Comparison of ENCODE assay signal across 8 mouse cellular contexts in genomic region chr9:65347112-65347850, GRCm38 (mm10). TPM values are rescaled to one million over a fixed set of nuclear protein-coding genes. Genes with fewer than 3 reads are reported as not detected.
DNase-seq lines count a peak whose midpoint lies in the region; ATAC-seq and TF ChIP-seq lines count a peak whose summit lies in the region.

No protein-coding gene starts in this region.

- peak overlapping the region; percentile 81 for H3K4me2 ChIP-seq in limb, embryonic 13.5 days (replicated peaks)
- H3K4me2 ChIP-seq in stomach, embryonic 15.5 days = peak overlapping the region; percentile 82

- DNase-seq in spleen, adult 2 months (ENCODE audit: low read depth in 1 of 2, low spot score in 2 of 2) = no peak
- DNase-seq in spleen, postnatal 36 days (ENCODE audit: low spot score in 2 of 2) = no peak
- DNase-seq in cerebellum, postnatal 25 days = no peak
- DNase-seq in thymus, postnatal 4 days = no peak
- no peak for DNase-seq in gastrocnemius, postnatal 36 days

- no peak for ATAC-seq in limb, embryonic 13.5 days (ENCODE audit: low FRiP score, low read depth)
- ATAC-seq in stomach, embryonic 15.5 days (ENCODE audit: insufficient read depth, low FRiP score, low read depth) = no peak

- H3K27ac ChIP-seq in spleen, adult 2 months (ENCODE audit: insufficient read depth, low read length) = peak overlapping the region; percentile 72
- no peak overlapping the region for H3K27ac ChIP-seq in limb, embryonic 13.5 days
- peak overlapping the region; percentile 96; the same call in 1 of the 2 replicates for H3K27ac ChIP-seq in stomach, embryonic 15.5 days

- 33% methylated on average over 8 of the region's 8 CpGs for WGBS in spleen, adult 2 months
- 49% methylated on average over 8 of the region's 8 CpGs for WGBS in limb, embryonic 13.5 days
- 40% methylated on average over 8 of the region's 8 CpGs for WGBS in stomach, embryonic 15.5 days

- TF ChIP-seq POLR2A in spleen, adult 2 months (IDR thresholded peaks at IDR 0.05; ENCODE audit: low read depth, low read length) = no peak

- peaks cover 2% of the 10 kb centered on the region; the same call in 1 of the 2 replicates for H3K36me3 ChIP-seq in spleen, adult 2 months (ENCODE audit: control insufficient read depth, insufficient read depth, low read length)
- H3K36me3 ChIP-seq in erythroblast, embryonic 14.5 days (ENCODE audit: control insufficient read depth) = peaks cover 5% of the 10 kb centered on the region
- no peaks in the 10 kb centered on the region for H3K36me3 ChIP-seq in limb, embryonic 13.5 days
- no peaks in the 10 kb centered on the region for H3K36me3 ChIP-seq in stomach, embryonic 15.5 days

- no peak for TF ChIP-seq CTCF in spleen, adult 2 months (IDR thresholded peaks at IDR 0.05; ENCODE audit: extremely low read depth, insufficient read depth, insufficient read length, insufficient replicate concordance)

- no peaks in the 10 kb centered on the region for H3K27me3 ChIP-seq in spleen, adult 2 months (ENCODE audit: control insufficient read depth, insufficient read depth, low read length)
- H3K27me3 ChIP-seq in erythroblast, embryonic 14.5 days (ENCODE audit: control insufficient read depth) = peaks cover 2% of the 10 kb centered on the region
- H3K27me3 ChIP-seq in limb, embryonic 13.5 days = no peaks in the 10 kb centered on the region
- H3K27me3 ChIP-seq in stomach, embryonic 15.5 days (replicated peaks) = no peaks in the 10 kb centered on the region

- peak overlapping the region; percentile 98 for H3K9ac ChIP-seq in limb, embryonic 13.5 days
- peak overlapping the region; percentile 95 for H3K9ac ChIP-seq in stomach, embryonic 15.5 days

- H3K4me3 ChIP-seq in spleen, adult 2 months (ENCODE audit: extremely low read depth, insufficient read depth, insufficient read length) = peak overlapping the region; percentile 71
- H3K4me3 ChIP-seq in erythroblast, embryonic 14.5 days (replicated peaks) = peak overlapping the region; percentile 85
- peak overlapping the region; percentile 100 for H3K4me3 ChIP-seq in limb, embryonic 13.5 days
- H3K4me3 ChIP-seq in stomach, embryonic 15.5 days (replicated peaks) = peak overlapping the region; percentile 71

- peaks cover 11% of the 10 kb centered on the region for H3K9me3 ChIP-seq in erythroblast, embryonic 14.5 days (ENCODE audit: control insufficient read depth, low read length)
- H3K9me3 ChIP-seq in limb, embryonic 13.5 days = no peaks in the 10 kb centered on the region
- no peaks in the 10 kb centered on the region for H3K9me3 ChIP-seq in stomach, embryonic 15.5 days

- intact Hi-C loops in gastrocnemius, postnatal 36 days (cut with DNase I) = no loop called here

- peaks cover 7% of the 10 kb centered on the region for H3K4me1 ChIP-seq in spleen, adult 2 months (ENCODE audit: control insufficient read depth, insufficient read depth, insufficient read length)
- H3K4me1 ChIP-seq in erythroblast, embryonic 14.5 days (ENCODE audit: control insufficient read depth) = peaks cover 36% of the 10 kb centered on the region
- peaks cover 13% of the 10 kb centered on the region for H3K4me1 ChIP-seq in limb, embryonic 13.5 days
- H3K4me1 ChIP-seq in stomach, embryonic 15.5 days = peaks cover 11% of the 10 kb centered on the region

RNA-seq across cellular contexts. Expression of gene Pdcd7, which starts 1.4 kb away (rescaled TPM):
- polyA plus RNA-seq in spleen, adult 2 months (2012; rRNA removed) = 9.9 and 15.7 TPM in 2 replicates
- polyA plus RNA-seq in erythroblast, embryonic 14.5 days (2012) = 0.99 and 1.1 TPM in 2 replicates
- polyA plus RNA-seq in limb, embryonic 13.5 days (2015; fragmentation: Nextera tagmentation; extraction: Ambion mirVana) = 10.4 and 10.6 TPM in 2 replicates
- polyA plus RNA-seq in stomach, embryonic 15.5 days (2015; fragmentation: Nextera tagmentation; extraction: Ambion mirVana) = 8.4 and 8.6 TPM in 2 replicates
- total RNA-seq in gastrocnemius, postnatal 36 days (2021) = 10 to 100 TPM; 10.3 to 12.6 TPM

RNA-seq across cellular contexts. Expression of gene Ubap1l, which starts 13.6 kb away (rescaled TPM):
- polyA plus RNA-seq in spleen, adult 2 months (2012; rRNA removed) = 0.41 and 0.54 TPM in 2 replicates
- 0.05 and 0.06 TPM in 2 replicates for polyA plus RNA-seq in erythroblast, embryonic 14.5 days (2012)
- 0.42 and 0.49 TPM in 2 replicates for polyA plus RNA-seq in limb, embryonic 13.5 days (2015; fragmentation: Nextera tagmentation; extraction: Ambion mirVana)
- polyA plus RNA-seq in stomach, embryonic 15.5 days (2015; fragmentation: Nextera tagmentation; extraction: Ambion mirVana) = 0.31 TPM in 1 of 2 replicates, not detected in the other
- under 1 TPM in 1 of 2 experiments, not detected in 1; 0.56 TPM for total RNA-seq in gastrocnemius, postnatal 36 days (2021)

RNA-seq across cellular contexts. Expression of gene Kbtbd13, which starts 44.2 kb away (rescaled TPM):
- 0.05 TPM in 2 replicates for polyA plus RNA-seq in spleen, adult 2 months (2012; rRNA removed)
- polyA plus RNA-seq in erythroblast, embryonic 14.5 days (2012) = not detected in 2 replicates
- 1.4 and 1.6 TPM in 2 replicates for polyA plus RNA-seq in limb, embryonic 13.5 days (2015; fragmentation: Nextera tagmentation; extraction: Ambion mirVana)
- 1.0 and 1.1 TPM in 2 replicates for polyA plus RNA-seq in stomach, embryonic 15.5 days (2015; fragmentation: Nextera tagmentation; extraction: Ambion mirVana)
- 1 to 10 TPM; 6.7 to 8.9 TPM for total RNA-seq in gastrocnemius, postnatal 36 days (2021)

RNA-seq across cellular contexts. Expression of gene Rasl12, which starts 51.0 kb away (rescaled TPM):
- polyA plus RNA-seq in spleen, adult 2 months (2012; rRNA removed) = 4.5 and 4.8 TPM in 2 replicates
- polyA plus RNA-seq in erythroblast, embryonic 14.5 days (2012) = 0.03 TPM in 1 of 2 replicates, not detected in the other
- polyA plus RNA-seq in limb, embryonic 13.5 days (2015; fragmentation: Nextera tagmentation; extraction: Ambion mirVana) = 9.7 and 11.1 TPM in 2 replicates
- polyA plus RNA-seq in stomach, embryonic 15.5 days (2015; fragmentation: Nextera tagmentation; extraction: Ambion mirVana) = 6.2 and 6.5 TPM in 2 replicates
- 1 to 10 TPM; 3.2 to 3.8 TPM for total RNA-seq in gastrocnemius, postnatal 36 days (2021)

RNA-seq across cellular contexts. Expression of gene Clpx, which starts 53.2 kb away (rescaled TPM):
- 4.0 and 5.0 TPM in 2 replicates for polyA plus RNA-seq in spleen, adult 2 months (2012; rRNA removed)
- 0.86 and 1.1 TPM in 2 replicates for polyA plus RNA-seq in erythroblast, embryonic 14.5 days (2012)
- 62.3 and 66.2 TPM in 2 replicates for polyA plus RNA-seq in limb, embryonic 13.5 days (2015; fragmentation: Nextera tagmentation; extraction: Ambion mirVana)
- polyA plus RNA-seq in stomach, embryonic 15.5 days (2015; fragmentation: Nextera tagmentation; extraction: Ambion mirVana) = 47.8 and 50.4 TPM in 2 replicates
- total RNA-seq in gastrocnemius, postnatal 36 days (2021) = 10 to 100 TPM; 46.9 to 65.0 TPM
